Mouse (Mus musculus): ENCODE measurements at regions not wholly inside any gene's neighbourhood (a gene's known extent, or its start where the extent isn't known, plus 50 kb on each side); places are given as distances from the start of the nearest gene placed in this dataset.
"Not testable (repeated sequence)": the region's sequence is repeated elsewhere in the genome, so short reads cannot be mapped to it uniquely, and the experiment has no call there.

DNA sequence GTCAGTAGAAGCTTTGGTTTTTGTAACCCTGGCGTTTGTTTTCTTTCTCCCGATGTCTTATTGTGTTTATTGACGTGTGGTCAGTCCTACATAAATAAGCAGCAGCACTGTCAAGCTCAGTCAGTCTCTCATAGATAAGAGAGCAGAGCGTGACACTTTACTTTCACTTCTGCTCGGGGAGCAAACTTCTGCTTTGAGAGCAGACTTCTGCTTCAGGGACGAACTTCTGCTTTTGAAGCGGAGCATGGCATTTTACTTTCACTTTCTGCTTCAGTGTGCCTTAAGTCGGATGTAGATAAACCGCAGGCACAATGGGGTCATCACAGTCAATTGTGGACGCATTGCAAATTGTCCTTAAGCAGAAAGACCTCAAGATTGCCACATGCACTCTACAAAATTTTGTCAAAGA lies 466.0 kb downstream of the Gm11232 start:
- Histone ChIP-seq H3K9me3 (peaks cover 23% of the 10 kb centered on the region), H3K9ac (no peak overlapping the region), H3K27ac (no peak overlapping the region), H3K27me3 (no peaks in the 10 kb centered on the region), H3K4me3 (no peak overlapping the region), H3K4me1 (no peaks in the 10 kb centered on the region), H3K4me2 (replicated peaks) (no peak overlapping the region), H3K36me3 (no peaks in the 10 kb centered on the region)
- ATAC-seq (ENCODE audit: low FRiP score, low read depth): no peak
- WGBS: 92% methylated on average over 10 of the region's 10 CpGs

DNA sequence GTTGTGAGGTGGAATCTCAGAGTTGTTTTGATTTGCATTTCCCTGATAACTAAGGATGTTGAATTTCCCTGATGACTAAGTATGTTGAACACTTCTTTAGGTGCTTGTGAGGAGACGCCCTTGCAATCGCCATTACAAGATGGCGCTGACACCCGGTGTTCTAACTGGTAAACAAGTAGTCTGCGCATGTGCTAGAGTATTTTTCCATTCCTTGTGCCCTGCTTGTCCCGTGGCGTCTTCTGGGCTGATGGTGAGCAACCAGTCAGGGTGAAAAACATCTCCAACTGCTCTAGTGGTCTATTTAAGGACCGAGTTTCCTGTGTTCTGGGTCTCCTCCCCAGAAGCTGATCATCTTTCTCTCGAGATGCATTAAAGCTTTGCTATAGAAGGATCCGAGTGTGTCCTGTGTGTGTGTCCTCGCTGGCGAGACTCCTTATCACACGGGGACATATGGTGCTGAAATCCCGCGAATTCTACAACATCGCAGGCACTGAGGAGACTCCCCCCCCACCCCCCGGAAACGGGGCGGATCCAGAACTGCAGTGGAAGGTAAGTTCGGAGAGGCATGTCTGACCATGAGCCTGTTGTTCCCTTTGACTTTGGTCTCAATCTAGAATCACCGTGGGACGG lies 466.5 kb downstream of the Gm11232 start:
- not testable (repeated sequence) for H3K27me3 ChIP-seq; H3K4me3 ChIP-seq; H3K4me2 ChIP-seq (replicated peaks); H3K4me1 ChIP-seq; H3K9ac ChIP-seq; H3K36me3 ChIP-seq; H3K27ac ChIP-seq; ATAC-seq (ENCODE audit: low FRiP score, low read depth)
- peaks cover 23% of the 10 kb centered on the region for H3K9me3 ChIP-seq
- WGBS: 95% methylated on average over 22 of the region's 22 CpGs

DNA sequence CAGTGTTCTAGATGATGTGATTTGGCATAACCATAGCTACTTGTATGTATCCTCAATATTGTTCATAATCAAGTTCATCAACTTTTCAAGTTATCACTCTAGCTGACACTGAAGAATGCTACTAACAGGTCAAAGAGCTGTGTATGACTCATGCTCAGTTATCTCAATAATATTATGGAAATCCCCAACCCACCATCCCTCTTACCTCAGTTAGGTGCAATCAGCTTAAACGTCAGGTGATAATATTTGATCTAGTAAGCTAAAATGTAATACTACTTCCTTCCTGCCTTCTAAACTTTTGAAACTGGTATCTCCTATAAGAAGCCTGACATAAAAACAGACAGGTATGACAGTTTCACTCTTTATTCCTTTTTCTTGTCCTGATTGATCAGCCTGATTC lies 474.6 kb downstream of the Gm11232 start:
- H3K4me3 ChIP-seq: no peak overlapping the region
- no peaks in the 10 kb centered on the region for H3K36me3 ChIP-seq
- no peaks in the 10 kb centered on the region for H3K27me3 ChIP-seq
- no peak for ATAC-seq (ENCODE audit: low FRiP score, low read depth)
- WGBS: 88% methylated on average over 1 of the region's 1 CpGs
- no peak overlapping the region for H3K27ac ChIP-seq
- H3K9ac ChIP-seq: no peak overlapping the region
- peaks cover 8% of the 10 kb centered on the region; the same call in 1 of the 2 replicates for H3K9me3 ChIP-seq
- H3K4me1 ChIP-seq: no peaks in the 10 kb centered on the region
- H3K4me2 ChIP-seq (replicated peaks): no peak overlapping the region

- no peaks in the 10 kb centered on the region for H3K27me3 ChIP-seq
- ATAC-seq (ENCODE audit: low FRiP score, low read depth): no peak
- H3K4me3 ChIP-seq: no peak overlapping the region
- no peaks in the 10 kb centered on the region for H3K4me1 ChIP-seq
- no peak overlapping the region for H3K4me2 ChIP-seq (replicated peaks)
- H3K9ac ChIP-seq: no peak overlapping the region
- no peaks in the 10 kb centered on the region for H3K9me3 ChIP-seq
- H3K36me3 ChIP-seq: no peaks in the 10 kb centered on the region
- no peak overlapping the region for H3K27ac ChIP-seq
- WGBS: 82% methylated on average over 1 of the region's 1 CpGs
Measured at GRCm38 (mm10) chr4:71279710-71280109, 478.1 kb downstream of the Gm11232 start.

GRCm38 (mm10) chr4:71259897-71260296 lies 497.9 kb downstream of the Gm11232 start:
- Histone ChIP-seq H3K4me1 (no peaks in the 10 kb centered on the region), H3K36me3 (no peaks in the 10 kb centered on the region), H3K9me3 (no peaks in the 10 kb centered on the region), H3K9ac (no peak overlapping the region), H3K4me3 (no peak overlapping the region), H3K27ac (no peak overlapping the region), H3K4me2 (replicated peaks) (no peak overlapping the region), H3K27me3 (no peaks in the 10 kb centered on the region)
- 82% methylated on average over 2 of the region's 2 CpGs for WGBS
- ATAC-seq (ENCODE audit: low FRiP score, low read depth): no peak

- H3K4me3 ChIP-seq: no peak overlapping the region
- H3K4me2 ChIP-seq (replicated peaks): no peak overlapping the region
- H3K27ac ChIP-seq: no peak overlapping the region
- no peaks in the 10 kb centered on the region for H3K27me3 ChIP-seq
- no peak for ATAC-seq (ENCODE audit: low FRiP score, low read depth)
- H3K9ac ChIP-seq: no peak overlapping the region
- no peaks in the 10 kb centered on the region for H3K36me3 ChIP-seq
- WGBS: 60% methylated on average over 4 of the region's 4 CpGs
- no peaks in the 10 kb centered on the region for H3K9me3 ChIP-seq
- H3K4me1 ChIP-seq: no peaks in the 10 kb centered on the region
Measured at GRCm38 (mm10) chr4:71230497-71230872, 527.3 kb downstream of the Gm11232 start.

DNA sequence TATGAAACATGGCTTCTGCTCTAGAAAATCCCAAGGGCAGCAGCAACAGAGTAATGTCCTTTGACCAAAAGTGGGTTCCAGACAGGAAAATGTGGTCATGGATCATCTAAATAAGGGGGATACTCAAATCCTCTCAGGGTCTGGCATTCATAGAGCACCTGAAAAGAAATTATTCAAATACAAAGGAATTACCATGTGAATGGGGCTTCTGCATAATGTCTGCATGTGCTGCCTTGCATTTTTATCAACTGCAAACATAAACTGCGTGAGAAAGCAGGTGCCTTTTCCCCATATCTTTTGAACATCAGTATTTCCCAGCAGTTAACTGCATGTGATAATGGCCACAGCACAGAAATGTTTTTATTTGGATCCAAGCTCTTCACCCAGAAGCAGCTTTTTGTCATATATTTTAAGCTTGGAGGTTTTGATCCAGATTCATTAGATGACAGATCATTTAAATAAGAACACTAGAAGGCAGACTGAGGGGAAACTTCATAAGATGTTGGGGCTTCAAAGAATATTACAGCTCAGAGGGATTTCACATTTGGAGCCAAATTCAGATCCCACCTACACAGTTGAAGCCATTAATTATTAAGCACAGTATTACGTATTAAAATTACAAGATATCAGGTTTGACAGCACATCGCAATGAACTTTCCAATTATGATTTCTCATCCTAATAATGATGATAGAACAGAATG lies 527.8 kb downstream of the Gm11232 start:
- Histone ChIP-seq H3K9ac (no peak overlapping the region), H3K9me3 (no peaks in the 10 kb centered on the region), H3K4me1 (no peaks in the 10 kb centered on the region), H3K27ac (no peak overlapping the region), H3K27me3 (no peaks in the 10 kb centered on the region), H3K4me2 (replicated peaks) (no peak overlapping the region), H3K36me3 (no peaks in the 10 kb centered on the region), H3K4me3 (no peak overlapping the region)
- 83% methylated on average over 3 of the region's 3 CpGs for WGBS
- no peak for ATAC-seq (ENCODE audit: low FRiP score, low read depth)

- H3K27me3 ChIP-seq: no peaks in the 10 kb centered on the region
- ATAC-seq (ENCODE audit: low FRiP score, low read depth): no peak
- no peak overlapping the region for H3K4me2 ChIP-seq (replicated peaks)
- no peak overlapping the region for H3K27ac ChIP-seq
- no peaks in the 10 kb centered on the region for H3K9me3 ChIP-seq
- WGBS: 89% methylated on average over 4 of the region's 4 CpGs
- H3K4me3 ChIP-seq: no peak overlapping the region
- H3K36me3 ChIP-seq: no peaks in the 10 kb centered on the region
- H3K9ac ChIP-seq: no peak overlapping the region
- H3K4me1 ChIP-seq: no peaks in the 10 kb centered on the region
Measured at GRCm38 (mm10) chr4:71226653-71227052, 531.1 kb downstream of the Gm11232 start.

- Histone ChIP-seq H3K9me3 (no peaks in the 10 kb centered on the region), H3K27ac (no peak overlapping the region), H3K9ac (no peak overlapping the region), H3K36me3 (no peaks in the 10 kb centered on the region), H3K4me3 (no peak overlapping the region), H3K4me2 (replicated peaks) (no peak overlapping the region), H3K4me1 (no peaks in the 10 kb centered on the region), H3K27me3 (no peaks in the 10 kb centered on the region)
- no peak for ATAC-seq (ENCODE audit: low FRiP score, low read depth)
- WGBS: 65% methylated on average over 3 of the region's 3 CpGs
Measured at GRCm38 (mm10) chr4:71218060-71218459, 539.7 kb downstream of the Gm11232 start.

DNA sequence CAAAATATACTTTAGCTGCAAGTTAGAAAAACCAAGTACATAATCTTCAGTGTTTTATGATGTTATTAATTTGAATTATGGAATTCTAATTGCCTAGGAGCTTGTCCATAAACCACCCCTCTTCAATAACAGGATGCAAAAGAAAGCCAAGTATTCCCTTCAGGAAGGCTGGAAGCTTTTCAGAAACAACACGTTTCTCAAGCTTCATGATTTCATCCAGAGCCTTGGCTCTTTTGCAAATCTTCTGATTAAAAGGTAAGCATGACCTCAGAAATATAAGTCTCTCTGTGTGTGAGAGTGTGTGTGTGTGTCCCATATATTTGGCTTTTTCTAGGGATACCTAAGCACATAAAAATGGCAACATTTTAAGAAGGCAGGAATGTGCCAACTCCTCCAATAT lies 570.0 kb downstream of the Gm11232 start:
- Histone ChIP-seq H3K36me3 (no peaks in the 10 kb centered on the region), H3K27ac (no peak overlapping the region), H3K4me2 (replicated peaks) (no peak overlapping the region), H3K4me1 (peaks cover 4% of the 10 kb centered on the region; the same call in 1 of the 2 replicates), H3K9me3 (no peaks in the 10 kb centered on the region), H3K27me3 (no peaks in the 10 kb centered on the region), H3K4me3 (no peak overlapping the region), H3K9ac (no peak overlapping the region)
- WGBS: 38% methylated on average over 1 of the region's 1 CpGs
- 0 out of 2 replicates have a peak, but pooled peaks have one; percentile 19 for ATAC-seq (ENCODE audit: low FRiP score, low read depth)

DNA sequence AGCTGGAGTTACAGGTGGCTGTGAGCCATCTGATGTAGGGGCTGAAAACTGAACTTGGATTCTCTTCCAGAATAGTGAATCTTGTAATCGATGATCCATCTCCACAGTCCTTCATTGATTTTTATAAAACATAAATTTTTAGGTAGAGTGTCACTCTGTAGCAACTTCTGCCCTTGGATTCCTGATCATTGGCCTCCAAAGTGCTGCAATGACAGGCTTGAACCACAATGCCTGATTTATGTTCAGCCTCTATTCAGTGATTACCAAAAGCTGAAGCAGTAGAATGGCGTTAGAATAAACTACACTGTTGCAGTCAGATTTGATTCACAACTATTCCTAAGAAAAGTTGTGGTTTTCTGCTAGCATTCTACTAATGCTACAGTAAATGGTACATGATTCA lies 580.1 kb downstream of the Gm11232 start:
- Histone ChIP-seq H3K4me1 (no peaks in the 10 kb centered on the region), H3K9ac (no peak overlapping the region), H3K4me2 (replicated peaks) (no peak overlapping the region), H3K36me3 (no peaks in the 10 kb centered on the region), H3K4me3 (no peak overlapping the region), H3K27me3 (no peaks in the 10 kb centered on the region), H3K27ac (no peak overlapping the region), H3K9me3 (no peaks in the 10 kb centered on the region)
- 79% methylated on average over 2 of the region's 2 CpGs for WGBS
- ATAC-seq (ENCODE audit: low FRiP score, low read depth): no peak

DNA sequence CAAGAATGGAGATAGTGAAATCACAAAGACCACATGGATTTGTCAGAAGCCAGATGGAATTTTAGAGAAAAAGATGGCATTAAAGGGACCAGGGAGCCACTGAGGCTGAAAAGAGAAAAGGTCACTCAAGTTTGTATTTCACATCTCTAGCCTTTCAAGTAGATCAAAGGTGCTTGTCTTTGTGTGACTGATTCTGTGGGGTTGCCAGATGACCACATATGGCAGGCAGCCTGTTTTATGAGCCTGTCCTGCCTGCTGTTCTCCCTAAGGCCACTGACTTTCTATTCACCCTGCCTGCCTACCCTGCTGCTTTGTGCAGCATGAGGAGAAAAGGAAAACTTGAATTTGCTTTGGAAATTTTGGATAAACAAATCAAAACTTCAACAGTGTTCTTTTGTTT lies 592.0 kb downstream of the Gm11232 start:
- Histone ChIP-seq H3K27ac (no peak overlapping the region), H3K4me3 (no peak overlapping the region), H3K9me3 (no peaks in the 10 kb centered on the region), H3K9ac (no peak overlapping the region), H3K4me2 (replicated peaks) (no peak overlapping the region), H3K4me1 (no peaks in the 10 kb centered on the region), H3K36me3 (no peaks in the 10 kb centered on the region), H3K27me3 (no peaks in the 10 kb centered on the region)
- ATAC-seq (ENCODE audit: low FRiP score, low read depth): no peak
